Comparison of ENCODE assay signal across 9 mouse cellular contexts in the genomic region with DNA sequence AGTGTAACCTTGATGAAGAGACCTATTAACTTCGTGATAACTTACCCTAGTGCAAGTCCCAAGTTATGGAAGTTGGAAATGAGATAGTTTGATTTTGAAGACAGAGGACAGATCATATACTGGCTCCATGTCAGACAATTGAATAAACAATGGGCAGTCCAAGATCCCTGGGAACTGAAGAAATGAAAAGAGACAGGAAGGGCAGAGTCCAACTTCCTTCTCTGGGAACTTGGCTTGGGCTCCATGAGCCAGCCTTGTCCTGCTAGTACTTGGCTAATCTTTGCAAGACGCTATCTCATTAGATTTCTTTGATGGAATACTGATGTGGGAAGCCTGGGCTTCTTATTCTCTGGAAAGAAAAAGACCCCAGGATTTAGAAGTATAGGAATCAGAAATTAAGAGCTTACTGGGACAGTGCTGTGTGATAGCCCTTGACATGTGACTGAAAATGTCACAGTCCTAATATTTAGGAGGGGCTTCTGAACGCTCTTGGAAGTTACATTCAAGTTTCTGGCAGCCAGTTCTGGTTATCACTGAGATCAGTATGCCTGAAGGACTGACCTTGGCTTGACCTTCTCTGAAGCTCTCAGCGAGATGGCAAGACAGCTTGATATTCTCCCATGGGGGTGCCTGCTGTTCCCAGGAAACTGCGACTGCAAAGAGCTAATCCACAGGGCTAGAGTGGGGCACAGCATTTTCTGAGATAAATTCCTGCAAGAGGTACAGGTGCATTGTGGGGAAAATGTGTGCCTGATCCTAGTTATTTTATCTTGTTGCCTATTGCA.
DNase-seq lines count a peak whose midpoint lies in the region; ATAC-seq and TF ChIP-seq lines count a peak whose summit lies in the region.
"Had no signal": no experiment of that assay in that cellular context is flagged by ENCODE, and none has a peak within 500 bp of the region (broad histone marks: within the 10 kb centered on the region; RNA-seq: fewer than 3 reads in every experiment).

No protein-coding gene starts in this region.

- no peaks in the 10 kb centered on the region for H3K36me3 ChIP-seq in lung, postnatal 0 days (ENCODE audit: insufficient read depth, low read length)
- H3K36me3 ChIP-seq in forebrain, embryonic 15.5 days, result no peaks in the 10 kb centered on the region

- H3K4me1 ChIP-seq in lung, postnatal 0 days (ENCODE audit: insufficient read depth, low read depth, low read length), result no peaks in the 10 kb centered on the region; the same call in 1 of the 2 replicates
- H3K4me1 ChIP-seq in forebrain, embryonic 15.5 days, result peaks cover 5% of the 10 kb centered on the region

- H3K27ac ChIP-seq in lung, postnatal 0 days (ENCODE audit: low read length), result peak overlapping the region; percentile 39
- no peak overlapping the region for H3K27ac ChIP-seq in forebrain, embryonic 15.5 days (replicated peaks)

- peak; percentile 16 to 20 for DNase-seq in cerebellum, postnatal 10 days
- peak; percentile 7 for DNase-seq in ZHBTc4 (ENCODE audit: low read depth, low spot score)
- peak; percentile 18 for DNase-seq in heart, postnatal 25 days (ENCODE audit: low spot score)
- DNase-seq in lung, postnatal 0 days (ENCODE audit: low spot score), result peak; percentile 54
- DNase-seq in right cerebral cortex, postnatal 25 days, result no peak
- no peak for DNase-seq in thymus, postnatal 25 days

- ATAC-seq in cerebellum, adult (ENCODE audit: insufficient number of reproducible peaks, low FRiP score, low TSS enrichment), result no peak
- ATAC-seq in lung, postnatal 0 days, result peak; percentile 80
- no peak for ATAC-seq in forebrain, embryonic 15.5 days (replicated peaks)

- 27% methylated on average over 5 of the region's 5 CpGs for WGBS in lung, postnatal 0 days
- WGBS in forebrain, embryonic 15.5 days, result 62% methylated on average over 5 of the region's 5 CpGs

- no peak overlapping the region for H3K4me2 ChIP-seq in lung, postnatal 0 days (replicated peaks; ENCODE audit: low read depth, low read length)
- H3K4me2 ChIP-seq in forebrain, embryonic 15.5 days (replicated peaks), result no peak overlapping the region

- no peak overlapping the region for H3K9ac ChIP-seq in lung, postnatal 0 days (replicated peaks; ENCODE audit: low read depth)
- no peak overlapping the region for H3K9ac ChIP-seq in forebrain, embryonic 15.5 days (replicated peaks)

- H3K9me3 ChIP-seq in lung, postnatal 0 days (ENCODE audit: low read length), result no peaks in the 10 kb centered on the region
- no peaks in the 10 kb centered on the region for H3K9me3 ChIP-seq in forebrain, embryonic 15.5 days

- H3K27me3 ChIP-seq in lung, postnatal 0 days (replicated peaks; ENCODE audit: insufficient read depth, low read length), result no peaks in the 10 kb centered on the region
- no peaks in the 10 kb centered on the region for H3K27me3 ChIP-seq in forebrain, embryonic 15.5 days

- intact Hi-C loops in heart, postnatal 25 days (cut with DNase I), result no loop called here

- no peak overlapping the region for H3K4me3 ChIP-seq in lung, postnatal 0 days (ENCODE audit: low read depth, low read length)
- H3K4me3 ChIP-seq in forebrain, embryonic 15.5 days, result no peak overlapping the region
- H3K4me3 ChIP-seq: erythroblast, embryonic 14.5 days had no signal

- no peak for TF ChIP-seq CTCF in lung, postnatal 0 days (IDR thresholded peaks at IDR 0.05)

- peak; percentile 76 for TF ChIP-seq EP300 in lung, postnatal 0 days (IDR thresholded peaks at IDR 0.05)

Comparison
In these comparisons a context has a peak if more than half of its experiments do, and no peak if none do; other contexts are left out.
1. DNase-seq: peak in cerebellum, postnatal 10 days (2 of 2), ZHBTc4 (single experiment), heart, postnatal 25 days (single experiment) and lung, postnatal 0 days (single experiment); none in right cerebral cortex, postnatal 25 days (single experiment) and thymus, postnatal 25 days (single experiment).